Mouse (Mus musculus) granulocyte monocyte progenitor cell, adult 5-6 weeks (primary cell): ENCODE measurements at regions not wholly inside any gene's neighbourhood (a gene's known extent, or its start where the extent isn't known, plus 50 kb on each side); places are given as distances from the start of the nearest gene placed in this dataset.

Experiments
- ATAC-seq: replicated peaks from 2 replicates; pipeline ENCODE4 v1.8.0; 2016; ENCODE audit warnings: mild to moderate bottlenecking, moderate TSS enrichment, inconsistent platforms; ENCODE audit not compliant: poor library complexity, severe bottlenecking

- no peak for ATAC-seq
These were observed 68.4 kb downstream of the 4931417E11Rik start for GRCm38 (mm10) chr6:73401059-73401458.

- no peak for ATAC-seq
These were observed 80.2 kb downstream of the 4931417E11Rik start for GRCm38 (mm10) chr6:73389301-73389700.

GRCm38 (mm10) chr6:73386261-73386660 lies 83.2 kb downstream of the 4931417E11Rik start:
- no peak for ATAC-seq

- no peak for ATAC-seq
These were observed 89.6 kb downstream of the 4931417E11Rik start for GRCm38 (mm10) chr6:73379825-73380224.

- ATAC-seq = no peak
These were observed 91.6 kb downstream of the 4931417E11Rik start for GRCm38 (mm10) chr6:73377884-73378283.

DNA sequence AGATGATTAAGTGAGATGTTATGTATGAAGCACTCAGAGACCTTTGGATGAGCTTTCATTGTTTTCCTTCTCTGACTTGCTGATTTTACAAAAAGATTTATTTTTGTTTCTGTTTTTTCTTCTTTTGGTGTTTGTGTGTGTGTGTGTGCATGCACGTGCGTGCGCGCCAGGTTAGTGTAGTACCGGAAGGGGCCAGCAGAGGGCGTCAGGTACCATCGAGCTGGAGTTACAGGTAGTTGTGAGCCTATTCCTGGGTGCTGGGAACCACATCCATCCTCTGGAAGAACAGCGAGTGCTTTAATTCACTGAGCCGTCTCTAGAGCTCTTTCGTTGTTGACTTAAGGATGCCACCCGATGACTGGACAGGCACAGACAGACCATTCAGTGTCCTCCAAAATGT lies 93.2 kb downstream of the 4931417E11Rik start:
- ATAC-seq = no peak

GRCm38 (mm10) chr6:73372901-73373300 lies 96.6 kb downstream of the 4931417E11Rik start:
- ATAC-seq = no peak

DNA sequence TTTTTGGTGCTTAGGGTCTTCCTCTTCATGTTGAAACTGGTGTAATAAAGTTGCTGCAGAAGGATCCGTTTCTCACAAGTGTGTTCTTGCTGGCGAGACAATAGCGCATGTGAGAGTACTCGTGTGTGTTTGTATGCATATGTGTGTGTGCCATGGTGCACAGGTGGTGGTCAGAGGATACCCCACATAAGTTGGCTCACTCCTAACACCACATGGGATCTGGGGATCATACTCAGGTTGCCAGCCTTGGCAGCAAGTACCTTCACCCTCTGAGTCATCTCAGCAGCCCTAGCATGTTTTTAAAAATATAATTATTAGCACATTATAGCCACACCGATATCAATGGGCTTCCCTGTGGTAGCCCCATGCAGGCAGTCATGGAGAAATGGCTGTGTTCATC lies 97.6 kb downstream of the 4931417E11Rik start:
- no peak for ATAC-seq

DNA sequence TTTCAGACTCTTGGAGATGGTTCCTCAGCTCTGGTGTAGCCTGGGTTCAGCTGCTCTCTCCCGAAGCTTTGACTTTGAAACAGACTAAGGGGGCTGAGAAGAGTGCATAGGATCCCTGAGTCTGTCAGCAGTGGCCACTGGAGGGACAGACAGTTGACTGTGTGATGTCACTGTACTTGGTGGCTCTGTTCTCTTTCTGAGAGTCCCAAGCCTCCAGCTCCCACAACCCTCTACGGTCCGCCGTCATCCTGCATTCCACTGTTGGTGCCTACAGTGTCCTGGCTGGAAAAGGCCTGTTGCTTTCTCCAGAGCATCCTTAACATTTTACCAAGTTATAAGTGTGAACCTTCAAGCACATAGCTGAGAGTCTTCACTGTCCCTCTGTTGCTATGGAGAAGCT lies 98.6 kb downstream of the 4931417E11Rik start:
- ATAC-seq = no peak

DNA sequence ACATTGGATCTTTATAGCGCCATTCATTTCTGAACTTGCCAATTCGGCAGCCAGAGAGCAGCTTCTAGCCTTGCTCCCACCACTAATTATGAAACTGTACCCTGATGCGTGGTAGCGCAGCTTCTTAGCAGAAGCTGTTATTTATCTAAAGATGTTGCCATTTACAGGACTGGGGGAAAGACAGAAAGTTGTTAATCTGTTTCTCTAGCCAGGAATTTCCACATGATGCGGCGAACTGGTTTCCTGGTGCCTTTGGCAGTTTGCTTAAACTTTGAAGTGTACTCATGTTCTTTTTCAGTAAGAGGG lies 100.7 kb downstream of the 4931417E11Rik start:
- ATAC-seq = no peak

- no peak; the same call in 1 of the 2 replicates for ATAC-seq
These were observed 101.2 kb downstream of the 4931417E11Rik start for GRCm38 (mm10) chr6:73368047-73368835.

GRCm38 (mm10) chr6:73367616-73368015 lies 101.9 kb downstream of the 4931417E11Rik start:
- peak; percentile 93 for ATAC-seq

DNA sequence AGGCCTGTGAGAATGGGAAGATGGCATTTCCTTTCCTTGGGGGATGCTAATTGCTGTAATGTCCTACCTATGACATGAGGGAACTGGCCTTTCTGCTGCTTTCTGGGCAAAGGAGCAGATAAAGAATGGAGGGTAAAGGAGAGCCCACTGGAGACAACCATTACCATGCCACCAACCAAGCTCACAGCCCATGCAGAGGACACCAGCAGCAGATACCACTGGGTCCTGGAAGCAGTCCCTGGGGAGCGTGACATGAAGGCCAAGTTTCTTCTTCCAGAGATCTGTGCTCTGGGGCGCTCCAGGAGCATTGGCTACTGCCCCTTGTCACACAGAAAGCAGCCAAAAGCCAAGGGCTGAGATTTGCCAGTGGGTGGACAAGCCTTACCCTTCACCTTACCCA lies 102.8 kb downstream of the 4931417E11Rik start:
- no peak for ATAC-seq

DNA sequence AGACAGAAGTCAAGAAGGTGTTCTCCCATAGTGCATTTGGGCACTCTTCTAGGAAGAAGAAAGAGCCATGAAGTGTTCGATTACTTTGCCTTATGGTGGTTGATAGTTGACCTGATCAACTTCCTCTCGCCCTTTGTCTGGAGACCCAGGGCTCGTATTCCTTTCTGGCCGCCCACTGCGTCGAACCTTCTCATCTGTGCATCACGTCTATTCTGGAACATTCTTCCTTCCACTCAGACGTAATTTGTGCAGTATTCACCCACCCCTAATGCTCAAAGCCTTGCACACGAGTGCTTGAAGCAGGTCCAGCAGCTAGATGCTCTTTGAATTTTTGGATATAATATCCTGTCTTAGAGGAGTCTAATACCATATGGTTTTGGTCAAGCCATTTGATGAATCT lies 104.2 kb downstream of the 4931417E11Rik start:
- no peak for ATAC-seq

DNA sequence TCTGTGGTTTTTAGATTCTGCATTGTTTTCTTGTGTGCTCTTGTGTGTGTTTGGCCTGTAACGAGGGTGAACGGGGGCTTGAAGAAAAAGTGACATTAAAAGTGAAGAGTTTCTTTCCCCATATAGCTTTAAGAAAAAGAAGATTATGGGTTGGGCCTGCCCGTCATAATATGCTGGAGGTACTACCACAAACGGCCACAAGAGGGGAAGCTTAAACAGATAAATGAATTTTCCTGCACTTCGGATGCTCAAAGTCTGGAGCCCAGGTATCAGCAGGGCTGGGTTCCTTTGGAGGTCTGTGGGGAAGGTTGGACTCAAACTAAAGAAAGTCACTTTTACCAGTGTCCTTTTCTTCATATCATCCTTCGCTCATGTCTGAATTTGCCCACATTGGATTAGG lies 86.8 kb downstream of the Suclg1 start:
- no peak for ATAC-seq

- no peak for ATAC-seq
These were observed 81.5 kb downstream of the Suclg1 start for GRCm38 (mm10) chr6:73329666-73330065.
